Mouse (Mus musculus) small intestine, adult 2 months (tissue): ENCODE results near the gene Kcnmb3. TPM values are rescaled to one million over a fixed set of nuclear protein-coding genes. Genes with fewer than 3 reads are reported as not detected.

Experiments
- H3K27ac ChIP-seq: fragments of 200-500 bp; 2 replicates; pipeline ENCODE4 v1.5.1; 2012; ENCODE audit warnings: low read depth, low read length, control low read depth, inconsistent platforms; ENCODE audit not compliant: insufficient read depth
- H3K27me3 ChIP-seq: fragments of 200-500 bp; 2 replicates; pipeline ENCODE4 v1.6.1; 2012; ENCODE audit warnings: mild to moderate bottlenecking, moderate library complexity, low read length, inconsistent platforms; ENCODE audit not compliant: control insufficient read depth, insufficient read depth
- H3K36me3 ChIP-seq: fragments of 200-500 bp; 2 replicates; pipeline ENCODE4 v1.6.1; 2012; ENCODE audit warnings: mild to moderate bottlenecking, low read length, control low read depth, inconsistent platforms; ENCODE audit not compliant: control insufficient read depth, insufficient read depth
- H3K4me1 ChIP-seq: fragments of 200-500 bp; 2 replicates; pipeline ENCODE4 v1.6.1; 2012; ENCODE audit warnings: low read length, inconsistent platforms, mixed read lengths; ENCODE audit not compliant: control insufficient read depth, insufficient read depth, insufficient read length
- H3K4me3 ChIP-seq: fragments of 200-500 bp; 2 replicates; pipeline ENCODE4 v1.5.1; 2012; ENCODE audit warnings: low read depth, mild to moderate bottlenecking, control low read depth, inconsistent platforms, low read length, moderate library complexity
- CTCF ChIP-seq: fragments of 200-500 bp; IDR thresholded peaks from 2 replicates; pipeline ENCODE4 v1.5.1; 2012; ENCODE audit warnings: low read depth, mild to moderate bottlenecking, control low read depth, inconsistent platforms, low read length, moderate library complexity, mixed read lengths; ENCODE audit not compliant: insufficient replicate concordance, insufficient read length; ENCODE audit errors: extremely low read depth
- POLR2A ChIP-seq: fragments of 200-500 bp; IDR thresholded peaks from 2 replicates; pipeline ENCODE4 v1.6.1; 2012; ENCODE audit warnings: low read depth, mild to moderate bottlenecking, control low read depth, inconsistent platforms, low read length, moderate library complexity
- WGBS: fragments of 180-500 bp; shearing (Covaris S2); methylation state at CpG from one replicate; pipeline ENCODE4 v1.1.7; 2018; 5-methylcytosine and 5-hydroxymethylcytosine counted together
- polyA plus RNA-seq: library from polyadenylated mRNA; depleted of rRNA; stranded (reverse); fragments of >200 nt; gene quantifications from 2 replicates; pipeline ENCODE4 v1.2.3, GENCODE M21; 2012; rRNA removed

Gene Kcnmb3
- polyA plus RNA-seq: not detected in 2 replicates

GRCm38 (mm10) chr3:32492097-32493090, at the start of gene Kcnmb3:
Gene Kcnmb3 (minus strand): TSS chr3:32492231.
- Histone ChIP-seq H3K27ac (no peak within 1 kb of the TSS), H3K4me1 (no peaks in the 10 kb centered on the region), H3K4me3 (no peak within 1 kb of the TSS), H3K27me3 (no peaks in the 10 kb centered on the region), H3K36me3 (no peaks in the 10 kb centered on the region)
- TF ChIP-seq POLR2A: no peak
- no peak for TF ChIP-seq CTCF
- 75% methylated on average over 11 of the region's 11 CpGs for WGBS

GRCm38 (mm10) chr3:32538091-32538490, 46.1 kb upstream of the Kcnmb3 start:
- TF ChIP-seq POLR2A (no peak), CTCF (no peak)
- H3K27ac ChIP-seq: peak overlapping the region; percentile 60; the same call in 1 of the 2 replicates

DNA sequence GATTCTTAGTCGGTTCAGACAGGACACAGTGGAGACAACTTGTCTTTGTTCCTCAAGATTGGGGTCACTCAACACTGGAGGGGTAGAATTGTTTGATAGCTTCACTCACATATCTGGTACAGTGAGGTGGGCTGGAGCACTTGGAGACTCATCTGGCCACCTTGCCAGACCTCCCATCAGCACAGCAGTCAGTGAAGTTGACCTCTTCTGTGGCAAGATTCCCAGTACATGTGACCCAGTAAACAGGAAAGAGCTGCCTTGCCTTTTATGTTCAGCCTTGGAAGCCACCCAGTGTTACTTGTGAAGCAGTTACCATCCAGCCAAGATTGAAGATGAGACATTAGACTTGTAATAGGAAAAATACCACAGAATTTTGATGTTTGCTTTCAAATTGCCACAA, 45.5 kb upstream of the Kcnmb3 start:
- H3K27ac ChIP-seq: peak overlapping the region; percentile 83
- TF ChIP-seq CTCF (no peak), POLR2A (no peak)
- no peaks in the 10 kb centered on the region for H3K4me1 ChIP-seq
- WGBS: 67% methylated on average over 1 of the region's 1 CpGs
- H3K36me3 ChIP-seq: peaks cover 52% of the 10 kb centered on the region
- H3K27me3 ChIP-seq: no peaks in the 10 kb centered on the region
- H3K4me3 ChIP-seq: no peak overlapping the region

More at GRCm38 (mm10) chr3:32538091-32538490, 46.1 kb upstream of the Kcnmb3 start:
- Histone ChIP-seq H3K4me1 (no peaks in the 10 kb centered on the region), H3K27me3 (no peaks in the 10 kb centered on the region), H3K36me3 (peaks cover 53% of the 10 kb centered on the region), H3K4me3 (no peak overlapping the region)
- 85% methylated on average over 5 of the region's 5 CpGs for WGBS

GRCm38 (mm10) chr3:32535692-32536091, 43.7 kb upstream of the Kcnmb3 start:
- WGBS: 44% methylated on average over 1 of the region's 1 CpGs
- H3K27ac ChIP-seq: no peak overlapping the region
- no peak overlapping the region for H3K4me3 ChIP-seq
- TF ChIP-seq CTCF (no peak), POLR2A (no peak)
- H3K36me3 ChIP-seq: peaks cover 52% of the 10 kb centered on the region
- H3K4me1 ChIP-seq: no peaks in the 10 kb centered on the region
- no peaks in the 10 kb centered on the region for H3K27me3 ChIP-seq

DNA sequence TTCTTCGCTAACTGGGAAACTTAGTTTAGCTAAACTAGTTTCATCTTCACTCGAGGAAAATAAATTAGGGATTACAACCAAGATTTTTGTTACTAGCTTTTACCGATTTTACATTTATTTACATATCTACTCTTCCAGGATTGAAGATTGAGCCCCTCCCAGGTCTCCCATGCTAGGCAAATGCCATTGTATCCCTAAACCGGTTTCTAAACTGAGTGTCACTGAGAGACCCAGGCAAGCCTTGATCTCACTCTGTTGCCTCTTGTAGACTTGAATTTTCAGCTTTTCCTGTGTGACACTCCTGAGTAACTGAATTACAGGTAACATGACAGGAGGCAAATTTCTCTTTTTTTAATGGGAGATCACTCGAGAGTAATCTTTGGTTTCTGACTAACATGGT, 38.0 kb upstream of the Kcnmb3 start:
- WGBS: 10% methylated on average over 5 of the region's 5 CpGs
- H3K36me3 ChIP-seq: peaks cover 21% of the 10 kb centered on the region
- no peak overlapping the region for H3K4me3 ChIP-seq
- no peak for TF ChIP-seq POLR2A
- no peak overlapping the region for H3K27ac ChIP-seq
- no peaks in the 10 kb centered on the region; the same call in 1 of the 2 replicates for H3K4me1 ChIP-seq
- H3K27me3 ChIP-seq: no peaks in the 10 kb centered on the region

GRCm38 (mm10) chr3:32529303-32529898, 37.4 kb upstream of the Kcnmb3 start, which contains the start of gene Mfn1:
Gene Mfn1 (plus strand): TSS chr3:32529465.
- TF ChIP-seq POLR2A (peak; percentile 61), CTCF (no peak)
- Histone ChIP-seq H3K27ac (peak within 1 kb of the TSS; percentile 73), H3K4me3 (peak within 1 kb of the TSS; percentile 87), H3K36me3 (peaks cover 14% of the 10 kb centered on the region), H3K4me1 (no peaks in the 10 kb centered on the region; the same call in 1 of the 2 replicates), H3K27me3 (no peaks in the 10 kb centered on the region)
- under 1% methylated on average over 47 of the region's 47 CpGs for WGBS

- TF ChIP-seq POLR2A: no peak
- TF ChIP-seq CTCF: no peak
- Histone ChIP-seq H3K4me1 (no peaks in the 10 kb centered on the region; the same call in 1 of the 2 replicates), H3K27me3 (no peaks in the 10 kb centered on the region), H3K27ac (peak overlapping the region; percentile 49; the same call in 1 of the 2 replicates), H3K36me3 (0 out of 2 replicates have a peak, but pooled peaks cover 2% of the 10 kb centered on the region), H3K4me3 (no peak overlapping the region)
- WGBS: 57% methylated on average over 4 of the region's 4 CpGs
Observed at GRCm38 (mm10) chr3:32527181-32527580, 35.1 kb upstream of the Kcnmb3 start.
